Mouse (Mus musculus) limb, embryonic 15.5 days (tissue): ENCODE measurements around the gene Eef1akmt4. TPM values are rescaled to one million over a fixed set of nuclear protein-coding genes. Genes with fewer than 3 reads are reported as not detected.
A peak's percentile ranks its signal among the peaks of the same experiment; 100 is the strongest.

Experiments
- ATAC-seq: fragments of 200-750 bp; cut with Nextera tagmentation; 2 replicates; pipeline ENCODE4 v1.8.0; 2017; ENCODE audit warnings: low read depth, moderate TSS enrichment; ENCODE audit not compliant: insufficient number of reproducible peaks, low FRiP score, low TSS enrichment
- H3K27ac ChIP-seq: fragments of 300-500 bp; sonication (generic); 2 replicates; pipeline ENCODE4 v1.5.1; 2015; ENCODE audit warnings: moderate library complexity, mild to moderate bottlenecking, inconsistent platforms
- H3K27me3 ChIP-seq: fragments of 300-500 bp; sonication (generic); 2 replicates; pipeline ENCODE4 v1.6.1; 2015; ENCODE audit warnings: inconsistent platforms
- H3K36me3 ChIP-seq: fragments of 300-500 bp; sonication (generic); 2 replicates; pipeline ENCODE4 v1.6.1; 2015; ENCODE audit warnings: inconsistent platforms
- H3K4me1 ChIP-seq: fragments of 300-500 bp; sonication (generic); 2 replicates; pipeline ENCODE4 v1.6.1; 2015; ENCODE audit warnings: inconsistent platforms
- H3K4me2 ChIP-seq: fragments of 300-500 bp; sonication (generic); 2 replicates; pipeline ENCODE4 v1.6.1; 2015; ENCODE audit warnings: mild to moderate bottlenecking, inconsistent platforms
- H3K4me3 ChIP-seq: fragments of 300-500 bp; sonication (generic); 2 replicates; pipeline ENCODE4 v1.5.1; 2015; ENCODE audit warnings: mild to moderate bottlenecking, inconsistent platforms
- H3K9ac ChIP-seq: fragments of 300-500 bp; sonication (generic); 2 replicates; pipeline ENCODE4 v1.6.1; 2015; ENCODE audit warnings: inconsistent platforms
- H3K9me3 ChIP-seq: fragments of 300-500 bp; sonication (generic); 2 replicates; pipeline ENCODE4 v1.6.1; 2016; ENCODE audit warnings: inconsistent platforms
- WGBS: fragments of 180-500 bp; shearing (Covaris S2); methylation state at CpG from one replicate; pipeline ENCODE4 v1.1.7; 2015; 5-methylcytosine and 5-hydroxymethylcytosine counted together
- polyA plus RNA-seq: library from polyadenylated mRNA; unstranded; fragments of >200 nt; fragmentation: Nextera tagmentation; extraction: Ambion mirVana; gene quantifications from 2 replicates; pipeline ENCODE4 v1.2.1, GENCODE M21; 2015

Gene Eef1akmt4
- polyA plus RNA-seq = 29.6 and 29.7 TPM in 2 replicates

DNA sequence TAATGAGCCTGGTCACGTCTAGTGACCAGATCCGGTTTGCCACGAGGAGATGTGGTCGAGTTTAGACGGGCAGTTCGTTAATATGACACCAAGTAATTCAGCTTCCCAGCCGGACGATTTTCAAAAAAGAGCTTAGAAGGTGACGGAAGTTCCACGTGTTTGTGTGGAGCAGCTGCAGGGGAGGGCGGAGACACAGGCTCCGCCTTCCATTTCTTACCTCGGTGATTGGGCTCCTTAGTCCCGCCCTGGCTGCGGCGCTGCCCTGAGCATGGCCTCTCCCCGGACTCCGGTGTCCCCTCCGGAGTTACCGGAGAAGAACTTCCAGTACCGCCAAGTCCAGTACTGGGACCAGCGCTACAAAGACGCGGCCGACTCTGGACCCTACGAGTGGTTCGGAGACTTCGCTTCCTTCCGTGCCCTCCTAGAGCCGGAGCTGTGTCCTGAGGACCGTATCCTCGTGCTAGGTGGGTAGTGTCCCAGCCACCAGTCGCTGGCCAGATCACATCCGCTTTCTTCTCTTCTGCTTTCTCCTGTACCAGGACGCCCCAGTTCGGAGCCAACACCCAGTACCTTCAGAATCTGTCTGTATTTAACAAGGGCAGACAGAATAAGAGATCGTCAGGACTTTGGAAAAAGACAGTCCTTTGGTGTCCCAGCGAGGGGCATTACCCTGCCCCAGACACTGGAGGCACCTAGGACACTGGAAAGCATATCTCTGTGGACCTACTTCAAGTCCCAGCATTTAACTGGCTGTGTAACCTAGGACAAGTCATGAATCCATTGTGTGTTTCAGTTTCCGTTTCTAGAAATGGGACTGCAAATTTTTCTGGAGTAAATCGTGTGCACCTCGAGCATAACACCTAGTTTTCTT lies at the start of gene Eef1akmt4, which contains the start of the genes Gm49333 and Alg3:
Gene Eef1akmt4 (plus strand): TSS at position 237 of the 871 bp plus-strand sequence.
Gene Gm49333 (plus strand): TSS at position 254 of the 871 bp plus-strand sequence.
Gene Alg3 (minus strand): TSS at position 379 of the 871 bp plus-strand sequence.
- Histone ChIP-seq H3K4me3 (peak within 1 kb of the TSS; percentile 58), H3K27ac (peak within 1 kb of the TSS; percentile 85), H3K9ac (peak within 1 kb of the TSS; percentile 61), H3K4me2 (peak within 1 kb of the TSS; percentile 91), H3K4me1 (peaks cover 9% of the 10 kb centered on the region), H3K9me3 (no peaks in the 10 kb centered on the region), H3K27me3 (no peaks in the 10 kb centered on the region), H3K36me3 (peaks cover 17% of the 10 kb centered on the region)
- peak; percentile 94 for ATAC-seq
- 2% methylated on average over 41 of the region's 41 CpGs for WGBS

GRCm38 (mm10) chr16:20565075-20565474 lies 46.3 kb upstream of the Eef1akmt4 start:
- 74% methylated on average over 1 of the region's 1 CpGs for WGBS
- H3K4me1 ChIP-seq = no peaks in the 10 kb centered on the region

DNA sequence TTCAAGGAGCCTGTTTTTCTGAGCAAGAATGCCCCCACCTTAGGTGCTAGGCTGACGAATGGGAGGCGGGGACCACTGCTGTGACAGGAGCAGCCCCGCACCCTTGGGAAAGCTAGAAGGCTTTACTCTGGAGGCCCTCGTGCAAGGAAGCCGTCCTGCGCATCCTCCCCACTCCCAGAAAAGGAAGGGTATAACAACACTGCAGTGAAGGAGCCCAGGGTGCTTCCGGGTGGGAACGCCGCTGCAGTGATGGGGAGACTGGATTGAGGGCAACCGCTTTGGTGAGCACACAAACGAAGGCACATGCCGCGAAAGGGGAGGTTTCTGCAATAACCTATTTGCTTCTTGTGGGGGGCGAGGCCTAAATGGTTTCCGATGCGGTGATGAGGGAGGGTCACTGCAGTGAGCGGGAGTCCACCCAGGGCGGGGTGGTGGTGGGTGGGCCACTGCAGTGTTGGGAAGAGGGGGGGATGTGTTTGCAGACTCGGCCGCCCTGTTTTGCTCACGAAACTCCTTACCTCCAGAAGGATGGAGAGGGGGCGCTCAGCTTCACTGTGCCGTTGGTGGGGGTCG lies 21.9 kb upstream of the Eef1akmt4 start, which contains the start of gene Vwa5b2:
Gene Vwa5b2 (plus strand): TSS at position 106 of the 573 bp plus-strand sequence.
- H3K27ac ChIP-seq = no peak within 1 kb of the TSS
- H3K9me3 ChIP-seq = no peaks in the 10 kb centered on the region
- peaks cover 61% of the 10 kb centered on the region for H3K27me3 ChIP-seq

More at GRCm38 (mm10) chr16:20565075-20565474, 46.3 kb upstream of the Eef1akmt4 start:
- H3K27ac ChIP-seq = no peak overlapping the region
- no peak overlapping the region for H3K9ac ChIP-seq
- no peaks in the 10 kb centered on the region for H3K27me3 ChIP-seq
- no peak overlapping the region for H3K4me3 ChIP-seq
- H3K4me2 ChIP-seq = no peak overlapping the region
- H3K36me3 ChIP-seq = peaks cover 31% of the 10 kb centered on the region
- ATAC-seq = no peak
- no peaks in the 10 kb centered on the region for H3K9me3 ChIP-seq

GRCm38 (mm10) chr16:20589939-20590679 lies 21.3 kb upstream of the Eef1akmt4 start:
- H3K9me3 ChIP-seq = no peaks in the 10 kb centered on the region
- WGBS = under 1% methylated on average over 37 of the region's 39 CpGs
- H3K4me1 ChIP-seq = peaks cover 23% of the 10 kb centered on the region
- peaks cover 65% of the 10 kb centered on the region for H3K27me3 ChIP-seq
- peak; percentile 57 for ATAC-seq
- H3K9ac ChIP-seq = peak overlapping the region; percentile 21
- H3K36me3 ChIP-seq = no peaks in the 10 kb centered on the region
- H3K4me2 ChIP-seq = peak overlapping the region; percentile 94
- H3K4me3 ChIP-seq = peak overlapping the region; percentile 52
- H3K27ac ChIP-seq = no peak overlapping the region

More for the DNA sequence above, 21.9 kb upstream of the Eef1akmt4 start, which contains the start of gene Vwa5b2:
- Histone ChIP-seq H3K9ac (peak within 1 kb of the TSS; percentile 21), H3K4me1 (peaks cover 23% of the 10 kb centered on the region), H3K36me3 (no peaks in the 10 kb centered on the region), H3K4me3 (peak within 1 kb of the TSS; percentile 52), H3K4me2 (peak within 1 kb of the TSS; percentile 94)
- ATAC-seq = peak; percentile 69
- 2% methylated on average over 24 of the region's 24 CpGs for WGBS

- peaks cover 23% of the 10 kb centered on the region for H3K4me1 ChIP-seq
- no peak overlapping the region for H3K9ac ChIP-seq
- H3K9me3 ChIP-seq = no peaks in the 10 kb centered on the region
- H3K27ac ChIP-seq = no peak overlapping the region
- H3K4me3 ChIP-seq = peak overlapping the region; percentile 52
- ATAC-seq = no peak
- H3K36me3 ChIP-seq = no peaks in the 10 kb centered on the region
- 2% methylated on average over 17 of the region's 17 CpGs for WGBS
- peak overlapping the region; percentile 94 for H3K4me2 ChIP-seq
- H3K27me3 ChIP-seq = peaks cover 69% of the 10 kb centered on the region
Observed at GRCm38 (mm10) chr16:20590680-20591038, 20.7 kb upstream of the Eef1akmt4 start.

GRCm38 (mm10) chr16:20591076-20591705 lies 20.2 kb upstream of the Eef1akmt4 start:
- H3K9ac ChIP-seq = no peak overlapping the region
- H3K36me3 ChIP-seq = no peaks in the 10 kb centered on the region
- 3% methylated on average over 48 of the region's 48 CpGs for WGBS
- no peak for ATAC-seq
- peaks cover 23% of the 10 kb centered on the region for H3K4me1 ChIP-seq
- H3K4me3 ChIP-seq = peak overlapping the region; percentile 52
- H3K27ac ChIP-seq = no peak overlapping the region
- H3K27me3 ChIP-seq = peaks cover 74% of the 10 kb centered on the region
- no peaks in the 10 kb centered on the region for H3K9me3 ChIP-seq
- H3K4me2 ChIP-seq = peak overlapping the region; percentile 94; the same call in 1 of the 2 replicates

GRCm38 (mm10) chr16:20595060-20595673 lies 16.2 kb upstream of the Eef1akmt4 start:
- Histone ChIP-seq H3K27me3 (peaks cover 57% of the 10 kb centered on the region), H3K27ac (no peak overlapping the region), H3K9ac (no peak overlapping the region), H3K36me3 (no peaks in the 10 kb centered on the region), H3K4me3 (no peak overlapping the region), H3K4me2 (no peak overlapping the region), H3K4me1 (peaks cover 13% of the 10 kb centered on the region), H3K9me3 (no peaks in the 10 kb centered on the region)
- WGBS = 84% methylated on average over 7 of the region's 7 CpGs
- no peak for ATAC-seq

- H3K4me2 ChIP-seq = no peak overlapping the region
- no peak overlapping the region for H3K27ac ChIP-seq
- H3K9me3 ChIP-seq = no peaks in the 10 kb centered on the region
- no peak overlapping the region for H3K9ac ChIP-seq
- H3K4me3 ChIP-seq = no peak overlapping the region
- H3K36me3 ChIP-seq = no peaks in the 10 kb centered on the region
- H3K4me1 ChIP-seq = peaks cover 7% of the 10 kb centered on the region
- ATAC-seq = no peak
- peaks cover 51% of the 10 kb centered on the region for H3K27me3 ChIP-seq
- 85% methylated on average over 4 of the region's 4 CpGs for WGBS
Observed at GRCm38 (mm10) chr16:20595737-20596136, 15.7 kb upstream of the Eef1akmt4 start.

DNA sequence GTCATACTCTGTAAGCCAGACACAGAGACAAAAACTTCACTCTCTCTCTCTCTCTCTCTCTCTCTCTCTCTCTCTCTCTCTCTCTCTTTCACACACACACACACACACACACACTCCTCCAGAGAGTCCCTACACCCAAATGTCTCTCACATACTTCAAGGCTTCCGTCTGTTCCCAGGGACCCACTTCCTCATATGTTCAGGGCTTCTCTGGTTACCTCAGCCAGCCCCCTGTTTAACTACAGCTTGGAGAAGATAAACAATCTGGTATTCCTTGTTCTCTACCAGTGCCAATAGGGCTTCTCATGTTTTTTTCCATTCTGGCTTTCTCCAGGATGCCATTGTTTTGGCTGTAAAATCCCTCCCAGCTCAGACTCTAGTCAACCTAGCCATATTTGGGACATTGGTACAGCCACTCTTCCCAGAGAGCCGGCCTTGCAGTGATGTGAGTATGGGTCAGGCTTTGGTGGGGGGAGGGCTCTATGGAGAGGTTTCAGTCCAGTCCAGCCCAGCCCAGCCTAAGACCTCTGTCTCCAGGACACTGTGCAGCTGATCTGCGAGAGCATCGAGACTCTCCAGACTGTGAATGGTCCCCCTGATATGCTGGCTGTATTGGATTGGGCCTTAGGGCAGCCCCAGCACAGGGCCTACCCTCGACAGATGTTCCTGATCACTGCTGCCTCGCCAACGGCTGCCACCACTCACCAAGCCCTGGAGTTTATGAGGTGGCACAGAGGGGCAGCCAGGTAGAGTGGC lies 14.5 kb upstream of the Eef1akmt4 start:
- H3K4me1 ChIP-seq = no peaks in the 10 kb centered on the region
- WGBS = 37% methylated on average over 7 of the region's 7 CpGs
- H3K9ac ChIP-seq = no peak overlapping the region
- ATAC-seq = no peak
- no peak overlapping the region for H3K27ac ChIP-seq
- H3K27me3 ChIP-seq = peaks cover 40% of the 10 kb centered on the region
- H3K36me3 ChIP-seq = no peaks in the 10 kb centered on the region
- no peaks in the 10 kb centered on the region for H3K9me3 ChIP-seq
- H3K4me3 ChIP-seq = no peak overlapping the region
- no peak overlapping the region for H3K4me2 ChIP-seq

- H3K9ac ChIP-seq = no peak overlapping the region
- WGBS = 78% methylated on average over 5 of the region's 5 CpGs
- no peak for ATAC-seq
Observed at GRCm38 (mm10) chr16:20600511-20600910, 10.9 kb upstream of the Eef1akmt4 start.

More at GRCm38 (mm10) chr16:20600511-20600910, 10.9 kb upstream of the Eef1akmt4 start:
- Histone ChIP-seq H3K4me1 (peaks cover 6% of the 10 kb centered on the region; the same call in 1 of the 2 replicates), H3K9me3 (no peaks in the 10 kb centered on the region), H3K4me2 (no peak overlapping the region), H3K4me3 (no peak overlapping the region), H3K36me3 (peaks cover 12% of the 10 kb centered on the region), H3K27ac (no peak overlapping the region), H3K27me3 (peaks cover 7% of the 10 kb centered on the region)
